Mouse (Mus musculus): Measurements from ENCODE around the gene Rph3a.
"Not testable (repeated sequence)": the region's sequence is repeated elsewhere in the genome, so short reads cannot be mapped to it uniquely, and the experiment has no call there.

- not testable (repeated sequence) for TF ChIP-seq POLR2A (IDR thresholded peaks at IDR 0.05; ENCODE audit: low read depth, low read length); HCFC1 (IDR thresholded peaks at IDR 0.05; ENCODE audit: low read depth, low read length); NRF1 (IDR thresholded peaks at IDR 0.05; ENCODE audit: low read depth, low read length); ETS1 (conservative IDR thresholded peaks at IDR 0.05; ENCODE audit: low read depth, low read length); ZKSCAN1 (IDR thresholded peaks at IDR 0.05; ENCODE audit: borderline replicate concordance, low read depth, low read length); UBTF (IDR thresholded peaks at IDR 0.05; ENCODE audit: low read depth, low read length); E2F4 (IDR thresholded peaks at IDR 0.05; ENCODE audit: insufficient replicate concordance, low read depth, low read length); CTCF (conservative IDR thresholded peaks at IDR 0.05 in 1 of 2, IDR thresholded peaks at IDR 0.05 in 1 of 2; ENCODE audit: low read depth in 2 of 2, low read length in 2 of 2); USF1 (IDR thresholded peaks at IDR 0.05; ENCODE audit: low read depth, low read length); SIN3A (IDR thresholded peaks at IDR 0.05; ENCODE audit: low read length); EP300 (IDR thresholded peaks at IDR 0.05; ENCODE audit: low read length); ZMIZ1 (IDR thresholded peaks at IDR 0.05; ENCODE audit: low read depth, low read length); MAZ (IDR thresholded peaks at IDR 0.05; ENCODE audit: low read depth, low read length); CHD1 (IDR thresholded peaks at IDR 0.05; ENCODE audit: low read depth, low read length)
Observed at GRCm38 (mm10) chr5:120893866-120894265, 116.0 kb downstream of the Rph3a start.

All from CH12.LX (cell line).